14 mouse cellular contexts compared by ENCODE assay signal in genomic region chr11:26640314-26640785, GRCm38 (mm10). TPM values are rescaled to one million over a fixed set of nuclear protein-coding genes. Genes with fewer than 3 reads are reported as not detected.
A peak's percentile ranks its signal among the peaks of the same experiment; 100 is the strongest.
DNase-seq lines count a peak whose midpoint lies in the region; ATAC-seq lines count a peak whose summit lies in the region.
"Had no signal": no experiment of that assay in that cellular context is flagged by ENCODE, and none has a peak within 500 bp of the region (broad histone marks: within the 10 kb centered on the region; RNA-seq: fewer than 3 reads in every experiment).

No protein-coding gene starts in this region.

- no peak for ATAC-seq in heart, embryonic 12.5 days (ENCODE audit: insufficient number of reproducible peaks, low FRiP score)

- no peaks in the 10 kb centered on the region for H3K36me3 ChIP-seq in heart, embryonic 12.5 days
- H3K36me3 ChIP-seq: embryonic facial prominence, embryonic 15.5 days; heart, embryonic 15.5 days; neural tube, embryonic 12.5 days had no signal

- no peaks in the 10 kb centered on the region for H3K4me1 ChIP-seq in heart, embryonic 12.5 days (replicated peaks)
- H3K4me1 ChIP-seq: embryonic facial prominence, embryonic 15.5 days; heart, embryonic 15.5 days; neural tube, embryonic 12.5 days had no signal

- peak; percentile 92 for DNase-seq in heart, adult 11 months
- peak; percentile 8 for DNase-seq in thymus, postnatal 0 days (ENCODE audit: low spot score)
- DNase-seq in thymus, postnatal 10 days (ENCODE audit: low spot score in 2 of 2), result no peak
- peak; percentile 54 for DNase-seq in lung, postnatal 25 days (ENCODE audit: low spot score)
- peak; percentile 4 for DNase-seq in thymus, postnatal 25 days
- DNase-seq in ovary, postnatal 36 days (ENCODE audit: low spot score), result no peak
- no peak for DNase-seq in cerebellum, postnatal 14 days

- no peaks in the 10 kb centered on the region for H3K27me3 ChIP-seq in heart, embryonic 12.5 days (replicated peaks)
- H3K27me3 ChIP-seq: embryonic facial prominence, embryonic 15.5 days; heart, embryonic 15.5 days; neural tube, embryonic 12.5 days had no signal

- H3K27ac ChIP-seq in heart, embryonic 12.5 days (ENCODE audit: poor library complexity, severe bottlenecking), result no peak overlapping the region
- H3K27ac ChIP-seq: embryonic facial prominence, embryonic 15.5 days; heart, embryonic 15.5 days; neural tube, embryonic 12.5 days had no signal

- H3K9me3 ChIP-seq in heart, embryonic 12.5 days (replicated peaks), result no peaks in the 10 kb centered on the region
- H3K9me3 ChIP-seq: embryonic facial prominence, embryonic 15.5 days; heart, embryonic 15.5 days; neural tube, embryonic 12.5 days had no signal

- 57% methylated on average over 8 of the region's 8 CpGs for WGBS in heart, embryonic 12.5 days

- no peak overlapping the region for H3K9ac ChIP-seq in heart, embryonic 12.5 days
- H3K9ac ChIP-seq: embryonic facial prominence, embryonic 15.5 days; heart, embryonic 15.5 days; neural tube, embryonic 12.5 days had no signal

- H3K4me3 ChIP-seq in heart, embryonic 12.5 days, result no peak overlapping the region
- H3K4me3 ChIP-seq: embryonic facial prominence, embryonic 15.5 days; heart, embryonic 15.5 days; neural tube, embryonic 12.5 days had no signal

- no peak overlapping the region for H3K4me2 ChIP-seq in heart, embryonic 12.5 days
- H3K4me2 ChIP-seq: embryonic facial prominence, embryonic 15.5 days; heart, embryonic 15.5 days; neural tube, embryonic 12.5 days had no signal

RNA-seq across cellular contexts. Expression of gene Vrk2, which starts 46.6 kb away (rescaled TPM):
- 17.1 and 18.5 TPM in 2 replicates for polyA plus RNA-seq in heart, embryonic 12.5 days (2016; fragmentation: Nextera tagmentation; extraction: Ambion mirVana)
- polyA plus RNA-seq in thymus, postnatal 0 days (2015; fragmentation: Nextera tagmentation; extraction: Ambion mirVana), result 27.5 and 28.9 TPM in 2 replicates

RNA-seq across cellular contexts. Expression of gene Gm6899, which starts 47.3 kb away (rescaled TPM):
- polyA plus RNA-seq in heart, embryonic 12.5 days (2016; fragmentation: Nextera tagmentation; extraction: Ambion mirVana), result not detected in 2 replicates
- polyA plus RNA-seq in thymus, postnatal 0 days (2015; fragmentation: Nextera tagmentation; extraction: Ambion mirVana), result 0.31 TPM in 1 of 2 replicates, not detected in the other
- polyA plus RNA-seq: brain, embryonic 14.5 days; C2C12; embryonic facial prominence, embryonic 15.5 days; heart, embryonic 15.5 days; limb, embryonic 11.5 days; neural tube, embryonic 12.5 days had no signal

Comparison
In these comparisons a context has a peak if more than half of its experiments do, and no peak if none do; other contexts are left out.
1. DNase-seq: peak in heart, adult 11 months (single experiment), thymus, postnatal 0 days (single experiment), lung, postnatal 25 days (single experiment) and thymus, postnatal 25 days (single experiment); none in thymus, postnatal 10 days (0 of 2), ovary, postnatal 36 days (single experiment) and cerebellum, postnatal 14 days (0 of 2).